Mouse (Mus musculus): ENCODE data around the gene Pdzd4. TPM values are rescaled to one million over a fixed set of nuclear protein-coding genes. Genes with fewer than 3 reads are reported as not detected.

Gene Pdzd4
- polyA plus RNA-seq, 1 experiment from 2014 or later: 0.54 TPM

DNA sequence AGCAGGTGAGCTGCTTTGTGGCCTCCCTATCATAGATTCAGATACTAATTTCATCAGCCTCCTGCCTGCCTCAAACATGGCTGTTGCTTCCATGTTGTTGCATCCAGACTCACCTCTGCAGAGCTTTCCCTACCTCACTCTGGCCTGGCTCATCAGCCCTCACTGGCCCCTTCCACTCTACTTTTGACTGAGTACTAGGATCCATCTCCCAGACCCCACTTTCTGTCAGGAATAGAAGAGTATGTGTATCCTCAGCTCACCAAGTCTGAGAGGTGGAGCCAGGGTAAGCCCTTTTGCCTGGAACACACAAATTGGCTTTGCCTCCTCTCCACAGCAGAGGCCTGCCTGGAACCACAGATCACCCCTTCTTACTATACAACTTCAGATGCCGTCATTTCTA is 36.3 kb downstream of the Pdzd4 start:
- Histone ChIP-seq H3K4me1 (replicated peaks; ENCODE audit: control insufficient read depth, insufficient read depth, low read length) (peaks cover 12% of the 10 kb centered on the region), H3K27me3 (ENCODE audit: control insufficient read depth, insufficient read depth, low read depth, low read length) (no peaks in the 10 kb centered on the region), H3K27ac (ENCODE audit: low read length) (no peak overlapping the region), H3K4me2 (ENCODE audit: low read depth, low read length) (peak overlapping the region; percentile 62), H3K9me3 (ENCODE audit: control insufficient read depth, low read length) (no peaks in the 10 kb centered on the region), H3K36me3 (ENCODE audit: control insufficient read depth, insufficient read depth, low read length) (peaks cover 5% of the 10 kb centered on the region; the same call in 1 of the 2 replicates), H3K9ac (ENCODE audit: low read length) (peak overlapping the region; percentile 80; the same call in 1 of the 2 replicates), H3K4me3 (ENCODE audit: low read length) (no peak overlapping the region; the same call in 1 of the 2 replicates)
- no peak for ATAC-seq (ENCODE audit: low read depth)
- WGBS: 76% methylated on average over 1 of the region's 1 CpGs

DNA sequence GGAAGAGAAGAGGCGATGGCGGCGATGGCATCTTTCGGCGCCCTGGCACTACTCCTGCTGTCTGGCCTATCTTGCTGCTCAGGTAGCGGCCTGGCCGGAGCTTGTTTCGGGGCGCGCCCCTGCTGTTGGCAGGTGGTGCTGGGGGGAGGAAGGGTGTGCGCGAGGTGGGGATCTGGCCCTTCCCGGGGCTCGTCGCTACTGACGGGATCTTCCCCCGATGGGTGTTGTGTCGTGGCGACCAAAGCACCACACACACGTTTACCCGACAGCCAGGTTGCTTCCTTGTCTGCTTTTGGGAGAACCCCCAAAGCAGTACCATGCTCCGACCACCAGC is 37.6 kb downstream of the Pdzd4 start:
- Histone ChIP-seq H3K4me2 (ENCODE audit: low read depth, low read length) (peak overlapping the region; percentile 62), H3K4me3 (ENCODE audit: low read length) (peak overlapping the region; percentile 69), H3K4me1 (replicated peaks; ENCODE audit: control insufficient read depth, insufficient read depth, low read length) (peaks cover 12% of the 10 kb centered on the region), H3K9ac (ENCODE audit: low read length) (peak overlapping the region; percentile 80), H3K9me3 (ENCODE audit: control insufficient read depth, low read length) (no peaks in the 10 kb centered on the region), H3K27me3 (ENCODE audit: control insufficient read depth, insufficient read depth, low read depth, low read length) (no peaks in the 10 kb centered on the region), H3K27ac (ENCODE audit: low read length) (peak overlapping the region; percentile 79), H3K36me3 (ENCODE audit: control insufficient read depth, insufficient read depth, low read length) (peaks cover 5% of the 10 kb centered on the region; the same call in 1 of the 2 replicates)
- WGBS: 20% methylated on average over 16 of the region's 22 CpGs
- ATAC-seq (ENCODE audit: low read depth): no peak; the same call in 1 of the 2 replicates

DNA sequence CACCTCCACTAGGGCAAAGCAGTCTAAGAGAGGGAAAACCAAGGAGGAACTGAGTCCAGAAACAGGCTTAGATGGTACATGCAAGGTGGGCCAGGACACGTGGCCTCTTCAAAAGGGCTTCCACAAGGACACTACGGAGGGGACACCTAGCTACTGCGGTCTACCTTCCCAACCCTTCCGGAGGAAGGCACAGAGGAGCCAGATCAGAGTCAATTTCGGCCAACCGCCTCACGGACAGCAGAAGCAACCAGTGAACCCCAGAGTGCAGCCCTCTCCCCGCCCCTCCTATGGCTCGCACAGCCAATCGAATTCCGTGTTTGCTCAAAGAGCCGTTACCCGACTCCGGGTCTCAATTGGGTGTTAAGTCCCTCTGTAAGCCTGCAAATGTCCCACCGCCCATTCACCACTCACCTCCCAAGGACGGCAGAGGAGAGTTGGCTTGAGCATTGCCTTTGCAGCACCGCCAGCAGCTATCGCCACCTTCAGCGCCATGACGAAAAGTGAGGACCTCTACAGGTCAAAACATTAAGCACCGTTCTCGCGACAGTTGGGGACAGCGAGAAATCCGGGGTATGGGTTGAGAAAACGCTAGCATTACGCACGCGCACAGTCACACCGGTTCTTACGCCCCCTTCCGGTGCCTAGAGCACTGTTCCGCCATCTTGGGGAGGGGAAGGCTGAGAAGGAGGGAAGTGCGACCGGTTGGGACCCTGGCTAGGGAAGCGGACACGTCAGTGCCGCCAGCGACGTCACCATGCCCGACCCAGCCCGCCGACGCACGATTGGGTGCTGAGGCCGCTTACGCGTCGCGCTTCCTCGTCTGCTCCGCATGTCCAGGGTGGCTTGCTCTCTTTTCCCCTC is 38.2 kb downstream of the Pdzd4 start, which contains the start of the genes Idh3g and Ssr4:
Idh3g (minus strand) TSS at position 534 of the 861 bp plus-strand sequence.
Ssr4 (plus strand) TSS at position 665 of the 861 bp plus-strand sequence.
- Histone ChIP-seq H3K27ac (ENCODE audit: low read length) (peak within 1 kb of the TSS; percentile 93), H3K4me3 (ENCODE audit: low read length) (peak within 1 kb of the TSS; percentile 69), H3K9me3 (ENCODE audit: control insufficient read depth, low read length) (no peaks in the 10 kb centered on the region), H3K9ac (ENCODE audit: low read length) (peak within 1 kb of the TSS; percentile 80), H3K36me3 (ENCODE audit: control insufficient read depth, insufficient read depth, low read length) (peaks cover 5% of the 10 kb centered on the region), H3K4me1 (replicated peaks; ENCODE audit: control insufficient read depth, insufficient read depth, low read length) (peaks cover 12% of the 10 kb centered on the region), H3K4me2 (ENCODE audit: low read depth, low read length) (peak within 1 kb of the TSS; percentile 66), H3K27me3 (ENCODE audit: control insufficient read depth, insufficient read depth, low read depth, low read length) (no peaks in the 10 kb centered on the region)
- peak; percentile 98 for ATAC-seq (ENCODE audit: low read depth)
- 18% methylated on average over 44 of the region's 52 CpGs for WGBS

DNA sequence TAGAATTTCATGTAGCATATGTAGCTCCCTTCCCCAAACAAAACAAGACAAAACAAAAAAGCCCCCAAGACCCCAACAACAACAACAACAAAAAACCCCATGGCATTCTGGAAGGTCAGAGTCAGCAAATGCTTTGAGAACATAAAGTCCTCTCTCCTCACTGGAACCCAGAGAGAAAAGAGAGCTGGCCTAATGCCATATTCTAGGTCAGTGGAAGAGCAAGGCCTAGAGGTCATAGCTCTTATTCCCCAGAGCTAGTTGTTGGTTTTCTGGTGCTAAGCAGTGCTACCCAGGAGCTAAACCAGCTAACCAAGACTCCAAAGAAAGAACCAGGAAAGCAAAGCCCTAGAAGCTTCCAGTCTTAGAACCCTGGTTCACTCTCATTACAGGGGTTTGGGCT is 39.1 kb downstream of the Pdzd4 start:
- peaks cover 3% of the 10 kb centered on the region for H3K36me3 ChIP-seq (ENCODE audit: control insufficient read depth, insufficient read depth, low read length)
- H3K4me1 ChIP-seq (replicated peaks; ENCODE audit: control insufficient read depth, insufficient read depth, low read length): peaks cover 12% of the 10 kb centered on the region
- no peaks in the 10 kb centered on the region for H3K9me3 ChIP-seq (ENCODE audit: control insufficient read depth, low read length)
- H3K9ac ChIP-seq (ENCODE audit: low read length): peak overlapping the region; percentile 66
- peak overlapping the region; percentile 69 for H3K4me3 ChIP-seq (ENCODE audit: low read length)
- H3K4me2 ChIP-seq (ENCODE audit: low read depth, low read length): peak overlapping the region; percentile 66
- no peaks in the 10 kb centered on the region for H3K27me3 ChIP-seq (ENCODE audit: control insufficient read depth, insufficient read depth, low read depth, low read length)
- no peak for ATAC-seq (ENCODE audit: low read depth)
- H3K27ac ChIP-seq (ENCODE audit: low read length): peak overlapping the region; percentile 93

DNA sequence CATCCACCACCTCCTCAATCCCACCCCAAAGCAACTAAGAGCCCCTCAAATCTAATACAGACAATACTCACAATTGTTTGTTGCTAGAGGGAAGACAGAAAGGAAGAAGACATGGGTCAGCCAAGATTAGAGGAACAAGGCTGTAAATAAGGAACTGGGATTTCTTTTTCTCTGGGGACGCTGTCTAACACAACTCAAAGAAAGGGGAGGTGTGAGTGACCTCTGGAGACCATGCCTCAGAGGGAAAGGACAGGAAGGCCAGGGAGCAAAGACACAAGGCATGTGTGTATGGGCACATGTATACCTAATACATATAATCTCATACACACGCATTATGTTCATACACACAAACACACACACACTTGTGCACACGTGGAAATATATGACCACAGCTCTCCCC is 42.5 kb downstream of the Pdzd4 start:
- WGBS: 86% methylated on average over 3 of the region's 3 CpGs
- Histone ChIP-seq H3K9me3 (ENCODE audit: control insufficient read depth, low read length) (no peaks in the 10 kb centered on the region), H3K4me2 (ENCODE audit: low read depth, low read length) (no peak overlapping the region), H3K9ac (ENCODE audit: low read length) (no peak overlapping the region), H3K27me3 (ENCODE audit: control insufficient read depth, insufficient read depth, low read depth, low read length) (no peaks in the 10 kb centered on the region), H3K27ac (ENCODE audit: low read length) (no peak overlapping the region), H3K4me3 (ENCODE audit: low read length) (no peak overlapping the region), H3K36me3 (ENCODE audit: control insufficient read depth, insufficient read depth, low read length) (peaks cover 12% of the 10 kb centered on the region), H3K4me1 (replicated peaks; ENCODE audit: control insufficient read depth, insufficient read depth, low read length) (peaks cover 6% of the 10 kb centered on the region)
- no peak for ATAC-seq (ENCODE audit: low read depth)

DNA sequence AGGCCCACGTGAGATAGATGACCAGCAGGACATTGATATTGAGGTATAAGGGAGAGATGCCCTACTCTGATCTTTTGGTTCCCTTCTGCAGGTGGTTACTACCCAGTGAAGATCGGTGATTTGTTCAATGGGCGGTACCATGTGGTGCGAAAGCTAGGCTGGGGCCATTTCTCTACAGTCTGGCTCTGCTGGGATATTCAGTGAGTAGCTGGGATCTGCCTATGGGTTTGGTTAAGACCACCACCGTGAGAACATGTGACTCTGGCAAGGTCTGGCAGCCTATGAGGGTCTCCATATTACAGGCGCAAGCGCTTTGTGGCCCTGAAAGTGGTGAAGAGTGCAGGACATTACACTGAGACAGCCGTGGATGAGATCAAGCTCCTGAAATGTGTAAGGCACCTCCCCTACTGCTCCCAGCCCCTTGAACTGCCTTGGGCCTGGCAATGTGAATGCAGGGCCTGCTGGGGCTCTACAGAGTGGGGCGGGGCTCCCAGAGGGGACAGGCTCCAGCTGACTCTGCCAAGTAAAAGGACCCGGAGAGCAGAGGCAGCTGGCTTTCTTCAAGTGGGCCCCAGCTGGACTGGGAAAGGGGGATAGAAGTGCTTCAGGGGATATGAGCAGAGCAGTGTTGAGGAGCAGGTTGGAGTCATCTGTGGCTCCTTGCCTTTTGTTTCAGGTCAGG is 49.8 kb downstream of the Pdzd4 start:
- Histone ChIP-seq H3K27me3 (ENCODE audit: control insufficient read depth, insufficient read depth, low read depth, low read length) (no peaks in the 10 kb centered on the region), H3K9ac (ENCODE audit: low read length) (no peak overlapping the region), H3K4me1 (replicated peaks; ENCODE audit: control insufficient read depth, insufficient read depth, low read length) (no peaks in the 10 kb centered on the region), H3K36me3 (ENCODE audit: control insufficient read depth, insufficient read depth, low read length) (0 out of 2 replicates have a peak, but pooled peaks cover 8% of the 10 kb centered on the region), H3K4me2 (ENCODE audit: low read depth, low read length) (no peak overlapping the region), H3K27ac (ENCODE audit: low read length) (no peak overlapping the region; the same call in 1 of the 2 replicates), H3K4me3 (ENCODE audit: low read length) (no peak overlapping the region), H3K9me3 (ENCODE audit: control insufficient read depth, low read length) (no peaks in the 10 kb centered on the region)
- 63% methylated on average over 10 of the region's 10 CpGs for WGBS
- ATAC-seq (ENCODE audit: low read depth): peak; percentile 84

DNA sequence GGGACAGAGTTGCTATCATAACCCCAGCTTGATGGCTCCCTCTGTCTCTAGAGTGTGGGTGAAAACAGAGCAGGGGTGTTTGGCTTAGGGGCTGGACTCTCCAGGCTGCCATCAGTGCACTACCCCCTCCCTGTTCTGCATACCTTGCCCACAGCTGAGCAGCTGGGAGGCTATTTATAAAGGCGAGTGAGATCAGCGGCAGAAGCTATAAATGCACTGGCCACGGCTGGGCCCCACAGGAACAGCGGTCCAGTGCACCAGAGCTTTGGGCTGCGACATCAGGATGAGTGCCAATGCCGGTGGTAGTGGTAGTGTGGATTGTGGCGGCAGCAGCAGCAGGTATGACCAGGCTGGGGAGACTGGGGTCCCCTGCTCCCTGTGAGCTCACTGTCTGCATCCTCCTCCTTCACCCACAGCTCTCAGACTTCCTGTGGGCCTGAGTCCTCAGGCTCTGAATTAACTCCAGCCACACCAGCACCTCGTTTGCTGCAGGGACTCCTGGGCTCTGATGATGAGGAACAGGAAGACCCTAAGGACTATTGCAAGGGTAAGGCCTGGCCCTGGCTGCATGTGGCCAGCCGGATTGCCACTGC is 50.5 kb downstream of the Pdzd4 start, which contains the start of gene Srpk3:
Srpk3 (plus strand) TSS at position 238 of the 593 bp plus-strand sequence.
- Histone ChIP-seq H3K9ac (ENCODE audit: low read length) (no peak within 1 kb of the TSS), H3K4me3 (ENCODE audit: low read length) (no peak within 1 kb of the TSS), H3K4me2 (ENCODE audit: low read depth, low read length) (no peak within 1 kb of the TSS), H3K4me1 (replicated peaks; ENCODE audit: control insufficient read depth, insufficient read depth, low read length) (no peaks in the 10 kb centered on the region), H3K36me3 (ENCODE audit: control insufficient read depth, insufficient read depth, low read length) (0 out of 2 replicates have a peak, but pooled peaks cover 7% of the 10 kb centered on the region), H3K9me3 (ENCODE audit: control insufficient read depth, low read length) (no peaks in the 10 kb centered on the region), H3K27ac (ENCODE audit: low read length) (no peak within 1 kb of the TSS; the same call in 1 of the 2 replicates), H3K27me3 (ENCODE audit: control insufficient read depth, insufficient read depth, low read depth, low read length) (no peaks in the 10 kb centered on the region)
- 47% methylated on average over 9 of the region's 9 CpGs for WGBS
- ATAC-seq (ENCODE audit: low read depth): peak; percentile 29; the same call in 1 of the 2 replicates

DNA sequence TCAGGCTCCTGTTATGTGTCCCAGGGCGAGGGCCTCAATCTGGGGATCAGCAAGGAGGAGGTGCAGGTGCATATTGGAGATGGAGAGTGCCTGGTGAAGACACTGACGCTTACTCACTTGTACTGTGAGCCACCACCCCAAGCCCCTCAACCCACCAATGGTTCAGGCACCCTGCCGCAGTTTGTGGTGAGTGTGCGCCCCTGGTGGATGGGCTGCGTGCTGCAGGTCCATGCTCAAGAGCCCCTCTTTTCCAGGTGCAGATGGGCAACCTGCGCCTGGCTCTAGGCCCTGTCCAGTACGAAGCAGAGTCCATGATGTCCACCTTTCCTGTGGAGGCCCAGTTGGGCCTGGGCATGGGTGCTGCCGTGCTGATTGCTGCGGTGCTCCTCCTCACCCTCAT is 57.5 kb downstream of the Pdzd4 start:
- Histone ChIP-seq H3K4me3 (ENCODE audit: low read length) (no peak overlapping the region), H3K4me1 (replicated peaks; ENCODE audit: control insufficient read depth, insufficient read depth, low read length) (no peaks in the 10 kb centered on the region), H3K27ac (ENCODE audit: low read length) (no peak overlapping the region), H3K9me3 (ENCODE audit: control insufficient read depth, low read length) (no peaks in the 10 kb centered on the region), H3K36me3 (ENCODE audit: control insufficient read depth, insufficient read depth, low read length) (no peaks in the 10 kb centered on the region), H3K4me2 (ENCODE audit: low read depth, low read length) (no peak overlapping the region), H3K27me3 (ENCODE audit: control insufficient read depth, insufficient read depth, low read depth, low read length) (no peaks in the 10 kb centered on the region), H3K9ac (ENCODE audit: low read length) (no peak overlapping the region)
- no peak for ATAC-seq (ENCODE audit: low read depth)
- WGBS: 60% methylated on average over 9 of the region's 9 CpGs

DNA sequence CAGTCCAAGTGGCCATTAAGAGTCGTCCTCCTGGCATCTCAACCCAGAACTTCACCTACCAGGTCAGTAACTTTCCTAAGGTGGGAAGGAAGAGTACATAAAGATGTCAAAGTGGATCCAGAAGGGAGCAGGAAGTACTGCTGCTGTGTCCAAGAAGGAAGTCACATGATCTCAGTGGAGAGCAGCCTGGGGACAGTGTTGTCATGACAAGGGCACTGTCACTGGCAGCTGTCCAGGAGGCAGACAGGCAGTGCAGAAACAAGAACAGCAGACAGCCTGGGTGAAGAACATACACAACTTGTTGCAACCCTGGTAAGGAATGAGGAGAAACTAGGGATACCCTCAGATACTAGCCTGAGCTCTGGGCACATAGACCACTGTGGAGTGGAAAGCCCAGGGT is 59.5 kb downstream of the Pdzd4 start:
- 50% methylated on average over 1 of the region's 1 CpGs for WGBS

More for the DNA sequence above, 59.5 kb downstream of the Pdzd4 start:
- H3K9ac ChIP-seq (ENCODE audit: low read length): no peak overlapping the region
- H3K4me3 ChIP-seq (ENCODE audit: low read length): no peak overlapping the region
- ATAC-seq (ENCODE audit: low read depth): peak; percentile 79
- H3K27ac ChIP-seq (ENCODE audit: low read length): no peak overlapping the region
- no peaks in the 10 kb centered on the region for H3K9me3 ChIP-seq (ENCODE audit: control insufficient read depth, low read length)
- H3K4me2 ChIP-seq (ENCODE audit: low read depth, low read length): no peak overlapping the region
- H3K36me3 ChIP-seq (ENCODE audit: control insufficient read depth, insufficient read depth, low read length): no peaks in the 10 kb centered on the region
- no peaks in the 10 kb centered on the region for H3K27me3 ChIP-seq (ENCODE audit: control insufficient read depth, insufficient read depth, low read depth, low read length)
- no peaks in the 10 kb centered on the region for H3K4me1 ChIP-seq (replicated peaks; ENCODE audit: control insufficient read depth, insufficient read depth, low read length)

Measured in lung, embryonic 16.5 days (tissue).